Mouse (Mus musculus) kidney, postnatal 10 days (tissue): ENCODE data around the gene 4930518I15Rik.
"Not testable (repeated sequence)": the region's sequence is repeated elsewhere in the genome, so short reads cannot be mapped to it uniquely, and the experiment has no call there.

Experiments used
- DNase-seq: peaks from one replicate; pipeline ENCODE4 v3.0.0; 2021; ENCODE audit warnings: mixed read lengths

Gene 4930518I15Rik

GRCm38 (mm10) chr2:156841841-156842706, 15.7 kb downstream of the 4930518I15Rik start:
- DNase-seq, result peak; percentile 75

DNA sequence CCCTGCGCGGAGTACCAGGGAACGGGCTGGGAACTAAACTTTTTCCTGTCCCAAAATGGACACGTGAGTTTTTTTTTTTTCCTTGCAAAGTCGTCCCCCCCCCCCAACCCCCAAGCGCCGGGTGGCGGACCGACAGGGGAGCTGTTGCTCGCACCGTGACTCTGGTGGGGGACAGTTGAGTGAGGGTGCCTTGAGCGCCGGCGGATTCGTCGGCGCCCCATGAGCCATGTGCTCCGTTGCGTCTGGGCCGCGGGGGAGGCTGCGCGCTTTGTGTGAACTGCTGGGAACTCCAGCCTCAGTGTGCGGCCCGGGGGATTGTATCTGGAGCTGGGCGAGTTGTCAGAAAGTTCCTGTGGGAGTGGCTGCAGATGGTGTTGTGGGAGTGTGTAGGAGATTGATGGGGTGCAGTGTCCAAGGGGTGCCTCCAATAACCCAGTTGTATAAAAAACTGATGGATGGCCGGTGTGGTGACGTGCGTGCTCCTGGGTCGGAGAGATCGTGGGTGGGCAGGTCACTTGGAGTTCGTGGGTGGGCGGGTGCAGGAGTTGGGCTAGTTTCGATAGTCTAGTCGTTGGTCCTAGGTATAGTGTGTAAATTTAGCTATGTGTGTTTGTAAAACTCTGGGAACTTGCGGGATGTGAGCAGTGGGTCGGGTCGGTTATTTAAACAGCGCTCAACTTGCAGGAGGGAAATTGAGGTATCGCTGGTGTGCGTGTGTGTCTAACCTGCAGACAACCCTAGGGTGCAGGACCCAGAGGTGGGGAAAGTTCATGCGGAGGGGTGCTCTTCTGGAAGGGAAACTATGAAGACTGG, 16.5 kb downstream of the 4930518I15Rik start:
- peak; percentile 87 for DNase-seq

DNA sequence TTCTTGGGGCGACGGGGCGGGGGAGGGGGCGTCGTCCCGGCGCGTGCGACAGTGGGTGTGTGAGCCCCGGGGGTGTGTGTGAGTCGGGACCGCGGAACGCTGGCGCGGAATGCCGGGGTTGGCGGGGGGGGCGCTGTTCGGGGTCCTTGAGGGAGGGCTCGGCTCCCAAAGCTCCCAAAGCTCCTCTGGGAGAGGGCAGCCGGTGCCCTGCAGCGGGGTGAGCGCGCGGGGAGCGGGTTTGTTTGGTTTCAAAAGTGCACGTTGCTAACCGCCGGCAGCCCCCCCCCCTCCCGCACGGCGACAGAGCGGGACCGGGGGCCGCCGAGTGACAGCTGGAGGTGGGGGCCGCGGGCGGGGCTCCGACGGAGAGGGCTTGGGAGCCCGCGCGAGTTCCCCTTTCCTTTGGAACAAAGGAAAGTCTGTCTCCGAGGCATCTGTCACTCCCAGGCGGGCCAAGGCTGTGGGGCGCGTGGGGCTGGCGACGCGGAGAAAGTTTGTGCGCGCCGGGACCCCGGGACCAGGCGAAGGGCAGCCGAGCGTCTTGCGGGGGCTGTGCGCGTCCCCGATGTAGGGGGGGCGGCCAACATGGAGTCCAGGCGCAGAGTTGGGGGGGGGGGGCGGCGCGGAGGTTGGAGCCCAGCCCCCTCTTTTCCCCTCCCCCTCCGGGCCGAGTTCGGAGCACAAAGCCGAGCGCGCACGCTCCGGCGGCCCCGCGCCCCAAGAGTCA, 17.3 kb downstream of the 4930518I15Rik start:
- peak; percentile 83 for DNase-seq

- DNase-seq, result peak; percentile 95
Measured at GRCm38 (mm10) chr2:156839319-156840191, 18.2 kb downstream of the 4930518I15Rik start, which contains the start of gene Tgif2. Gene Tgif2, plus strand, starts transcription at chr2:156840007.

- DNase-seq, result no peak
Measured at GRCm38 (mm10) chr2:156838839-156839238, 18.9 kb downstream of the 4930518I15Rik start.

GRCm38 (mm10) chr2:156834336-156834735, 23.4 kb downstream of the 4930518I15Rik start:
- DNase-seq, result no peak

DNA sequence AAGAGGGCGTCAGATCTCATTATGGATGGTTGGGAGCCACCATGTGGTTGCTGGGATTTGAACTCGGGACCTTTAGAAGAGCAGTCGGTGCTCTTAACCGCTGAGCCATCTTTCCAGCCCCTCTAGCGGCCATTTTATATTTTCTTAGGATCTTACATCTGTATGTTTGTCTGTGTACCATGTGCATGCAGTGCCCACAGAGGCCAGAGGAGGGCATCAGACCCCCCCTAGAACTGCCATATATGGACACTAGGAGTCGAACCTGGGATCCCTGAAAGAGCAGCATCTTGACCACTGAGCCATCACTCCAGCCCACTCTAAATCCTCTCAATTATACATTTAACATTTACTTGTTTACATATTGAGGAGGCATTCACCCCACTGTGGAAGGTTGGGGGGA, 32.6 kb downstream of the 4930518I15Rik start:
- DNase-seq, result not testable (repeated sequence)

DNA sequence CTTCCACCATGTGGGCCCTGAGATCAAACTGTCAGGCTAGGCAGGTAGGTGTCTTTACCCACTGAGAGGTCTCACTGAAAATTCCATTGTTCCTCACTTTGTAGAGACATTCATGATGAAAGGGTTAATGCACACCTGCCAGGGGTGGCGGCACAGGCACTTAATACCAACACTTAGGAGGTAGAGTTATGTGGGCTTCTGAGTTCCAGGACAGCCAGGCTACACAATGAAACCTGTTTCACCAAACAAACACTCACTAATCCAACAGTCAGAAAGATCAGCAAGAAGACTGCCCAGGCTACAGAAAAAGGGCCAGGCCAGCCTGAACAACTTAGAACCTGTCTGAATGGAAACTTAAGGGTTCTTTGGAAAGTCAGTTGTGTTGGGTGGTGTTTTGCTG, 41.6 kb downstream of the 4930518I15Rik start:
- no peak for DNase-seq

GRCm38 (mm10) chr2:156815412-156815811, 42.3 kb downstream of the 4930518I15Rik start:
- no peak for DNase-seq

- DNase-seq, result peak; percentile 36
Measured at GRCm38 (mm10) chr2:156814893-156815292, 42.9 kb downstream of the 4930518I15Rik start.

GRCm38 (mm10) chr2:156814344-156814801, 43.4 kb downstream of the 4930518I15Rik start:
- DNase-seq, result peak; percentile 76

GRCm38 (mm10) chr2:156811556-156811955, 46.2 kb downstream of the 4930518I15Rik start:
- DNase-seq, result peak; percentile 37

DNA sequence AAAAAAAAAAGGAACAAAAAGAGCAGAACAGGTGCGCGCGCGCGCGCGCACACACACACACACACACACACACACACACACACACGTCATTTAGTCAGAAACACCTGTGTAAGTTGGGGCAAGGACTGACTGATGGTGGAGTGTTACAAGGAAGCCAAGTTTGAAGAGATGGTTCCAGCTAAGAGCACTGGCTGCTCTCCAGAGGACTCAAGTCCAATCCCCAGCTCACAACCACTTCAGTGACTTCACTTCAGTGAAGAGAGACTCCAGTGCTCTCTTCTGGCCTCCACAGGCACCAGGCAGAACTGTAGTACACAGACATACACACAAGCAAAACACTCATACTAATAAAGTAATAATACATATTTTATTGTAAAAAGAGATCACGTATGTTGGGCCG, 47.0 kb downstream of the 4930518I15Rik start:
- peak; percentile 27 for DNase-seq

DNA sequence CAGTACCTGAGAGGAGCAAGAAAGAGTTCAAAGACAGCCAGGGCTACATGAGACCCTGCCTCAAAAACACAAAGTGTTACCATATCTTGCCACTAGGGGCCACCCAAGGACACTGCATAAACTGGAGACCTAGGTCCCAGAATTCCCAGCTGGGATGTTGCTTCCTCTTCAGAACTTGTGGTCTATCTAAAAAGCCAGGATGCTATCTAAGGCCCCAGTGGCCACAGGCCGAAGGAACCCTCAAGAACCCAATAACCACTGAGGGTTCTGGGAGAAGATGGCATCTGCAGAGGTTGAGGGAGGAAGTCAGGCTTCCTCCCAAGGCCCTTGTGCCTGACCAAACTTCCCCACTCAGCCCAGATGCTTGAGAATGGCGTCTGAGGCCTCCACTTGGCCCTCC, 48.2 kb downstream of the 4930518I15Rik start:
- peak; percentile 87 for DNase-seq

GRCm38 (mm10) chr2:156806886-156807285, 50.9 kb downstream of the 4930518I15Rik start:
- no peak for DNase-seq
